Mouse (Mus musculus) ES-E14 (cell line): ENCODE results near the gene Bcs1l. TPM values are rescaled to one million over a fixed set of nuclear protein-coding genes. Genes with fewer than 3 reads are reported as not detected.

Source experiments
- DNase-seq: peaks from one replicate; pipeline ENCODE4 v3.0.0-alpha.2; 2013; ENCODE audit warnings: low read depth, low spot score
- H3K27ac ChIP-seq: 2 replicates; pipeline ENCODE4 v1.5.1; 2012; ENCODE audit warnings: low read depth, mild to moderate bottlenecking, low read length, moderate library complexity, mixed read lengths; ENCODE audit not compliant: poor library complexity, insufficient read depth, severe bottlenecking
- H3K36me3 ChIP-seq: 2 replicates; pipeline ENCODE4 v1.6.1; 2012; ENCODE audit warnings: mild to moderate bottlenecking, low read length, moderate library complexity, mixed read lengths; ENCODE audit not compliant: control insufficient read depth, poor library complexity, insufficient read depth, severe bottlenecking
- H3K4me1 ChIP-seq, 2 experiments: fragments of 150-350 bp in 1 of 2; sonication (generic) in 1 of 2; 2 replicates each; pipeline ENCODE4 v1.6.1; 2012; ENCODE audit warnings: low read length in 2 of 2, mild to moderate bottlenecking in 1 of 2, mixed read lengths in 1 of 2; ENCODE audit not compliant: control insufficient read depth in 2 of 2, insufficient read depth in 2 of 2, poor library complexity in 1 of 2
- H3K4me3 ChIP-seq, 2 experiments: fragments of 150-350 bp in 1 of 2; sonication (generic) in 1 of 2; 2 replicates each; pipeline ENCODE4 v1.5.1; 2012; ENCODE audit warnings: low read length in 2 of 2, low read depth in 1 of 2, mild to moderate bottlenecking in 1 of 2, mixed read lengths in 1 of 2; ENCODE audit not compliant: insufficient read depth in 1 of 2, poor library complexity in 1 of 2, severe bottlenecking in 1 of 2
- H3K9ac ChIP-seq: 2 replicates; pipeline ENCODE4 v1.6.1; 2012; ENCODE audit warnings: low read depth, mild to moderate bottlenecking, low read length, mixed read lengths; ENCODE audit not compliant: poor library complexity, insufficient read depth, severe bottlenecking
- H3K9me3 ChIP-seq: fragments of 150-350 bp; sonication (generic); 2 replicates; pipeline ENCODE4 v1.6.1; 2012; ENCODE audit warnings: low read depth, mild to moderate bottlenecking, low read length; ENCODE audit not compliant: control insufficient read depth, insufficient read depth
- CHD2 ChIP-seq: IDR thresholded peaks from 2 replicates; pipeline ENCODE4 v1.6.1; 2014; ENCODE audit warnings: mild to moderate bottlenecking, low read depth, low read length, inconsistent platforms
- HCFC1 ChIP-seq: IDR thresholded peaks from 2 replicates; pipeline ENCODE4 v1.6.1; 2012; ENCODE audit warnings: low read length, inconsistent platforms, borderline replicate concordance; ENCODE audit not compliant: insufficient read depth
- MAFK ChIP-seq: IDR thresholded peaks from 2 replicates; pipeline ENCODE4 v1.6.1; 2014; ENCODE audit warnings: mild to moderate bottlenecking, low read depth, low read length, inconsistent platforms; ENCODE audit not compliant: insufficient read depth
- ZC3H11A ChIP-seq: IDR thresholded peaks from 2 replicates; pipeline ENCODE4 v1.6.1; 2012; ENCODE audit warnings: low read depth, mild to moderate bottlenecking, inconsistent platforms, low read length, borderline replicate concordance
- ZNF384 ChIP-seq: IDR thresholded peaks from 2 replicates; pipeline ENCODE4 v1.6.1; 2012; ENCODE audit warnings: low read depth, low read length, inconsistent platforms
- in situ Hi-C, 2 experiments: fragments of 600-800 bp; cut with MboI; formaldehyde crosslinking; loops; one replicate each; pipeline ENCODE4 v1.15.1; 2025; ENCODE audit warnings: low sequenced_read_pairs in 2 of 2, inconsistent platforms in 1 of 2; ENCODE audit not compliant: unreplicated experiment in 2 of 2
- total RNA-seq: library from RNA; depleted of rRNA; stranded (reverse); fragments of 300-350 nt; gene quantifications from 2 replicates; pipeline ENCODE4 v1.2.3, GENCODE M21; 2012

Gene Bcs1l
- total RNA-seq, 1 experiment, result 15.3 TPM

- TF ChIP-seq HCFC1 (no peak), MAFK (no peak), CHD2 (no peak), ZC3H11A (no peak), ZNF384 (no peak)
- H3K27ac ChIP-seq, result no peak overlapping the region
- peaks cover 0 to 4% of the 10 kb centered on the region in 2 experiments; a peak in 1 of 4 replicates for H3K4me1 ChIP-seq
- in situ Hi-C loops, result no loop called here
- H3K4me3 ChIP-seq, result no peak overlapping the region
- DNase-seq, result no peak
- H3K36me3 ChIP-seq, result peaks cover 12% of the 10 kb centered on the region
- H3K9me3 ChIP-seq, result no peaks in the 10 kb centered on the region
- H3K9ac ChIP-seq, result no peak overlapping the region
Measured at GRCm38 (mm10) chr1:74584616-74585398, 3.3 kb upstream of the Bcs1l start.

- Histone ChIP-seq H3K36me3 (peaks cover 20% of the 10 kb centered on the region), H3K27ac (no peak overlapping the region), H3K4me1 (peaks cover 0 to 4% of the 10 kb centered on the region in 2 experiments; a peak in 1 of 4 replicates), H3K4me3 (peak overlapping the region; percentile 78 to 84), H3K9ac (peak overlapping the region; percentile 74), H3K9me3 (no peaks in the 10 kb centered on the region)
- TF ChIP-seq ZNF384, result no peak
- TF ChIP-seq HCFC1, result no peak
- TF ChIP-seq ZC3H11A, result no peak
- TF ChIP-seq CHD2, result no peak
- no peak for TF ChIP-seq MAFK
- in situ Hi-C loops, result no loop called here
- no peak for DNase-seq
Measured at GRCm38 (mm10) chr1:74587233-74587772, 786 bp upstream of the Bcs1l start.

DNA sequence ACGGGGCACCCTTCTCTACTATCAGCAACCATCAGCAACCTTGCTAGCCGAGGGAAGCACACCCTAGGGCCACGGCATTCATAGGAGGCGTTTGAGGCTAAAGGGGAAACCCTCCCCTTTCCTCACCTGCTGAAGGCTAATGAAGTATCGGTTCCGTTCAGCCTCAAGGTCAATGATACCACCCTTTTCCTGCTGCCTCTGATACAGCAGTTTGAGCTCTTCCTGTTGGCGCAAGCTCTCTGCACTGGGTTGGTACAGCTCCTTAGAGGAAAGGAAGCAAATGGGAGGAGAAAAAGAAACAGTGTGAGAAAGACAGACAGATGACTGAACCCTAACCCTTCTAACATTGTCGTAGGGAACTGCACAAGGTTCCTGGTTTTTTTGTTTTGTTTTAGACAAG is 6.3 kb downstream of the Bcs1l start:
- no peak for DNase-seq
- Histone ChIP-seq H3K27ac (no peak overlapping the region), H3K4me1 (peaks cover 0 to 3% of the 10 kb centered on the region in 2 experiments; a peak in 1 of 4 replicates), H3K9ac (no peak overlapping the region), H3K4me3 (no peak overlapping the region), H3K36me3 (peaks cover 48% of the 10 kb centered on the region), H3K9me3 (no peaks in the 10 kb centered on the region)
- in situ Hi-C loops, result no loop called here
- no peak for TF ChIP-seq HCFC1
- TF ChIP-seq CHD2, result no peak
- no peak for TF ChIP-seq MAFK
- TF ChIP-seq ZC3H11A, result no peak
- TF ChIP-seq ZNF384, result no peak

DNA sequence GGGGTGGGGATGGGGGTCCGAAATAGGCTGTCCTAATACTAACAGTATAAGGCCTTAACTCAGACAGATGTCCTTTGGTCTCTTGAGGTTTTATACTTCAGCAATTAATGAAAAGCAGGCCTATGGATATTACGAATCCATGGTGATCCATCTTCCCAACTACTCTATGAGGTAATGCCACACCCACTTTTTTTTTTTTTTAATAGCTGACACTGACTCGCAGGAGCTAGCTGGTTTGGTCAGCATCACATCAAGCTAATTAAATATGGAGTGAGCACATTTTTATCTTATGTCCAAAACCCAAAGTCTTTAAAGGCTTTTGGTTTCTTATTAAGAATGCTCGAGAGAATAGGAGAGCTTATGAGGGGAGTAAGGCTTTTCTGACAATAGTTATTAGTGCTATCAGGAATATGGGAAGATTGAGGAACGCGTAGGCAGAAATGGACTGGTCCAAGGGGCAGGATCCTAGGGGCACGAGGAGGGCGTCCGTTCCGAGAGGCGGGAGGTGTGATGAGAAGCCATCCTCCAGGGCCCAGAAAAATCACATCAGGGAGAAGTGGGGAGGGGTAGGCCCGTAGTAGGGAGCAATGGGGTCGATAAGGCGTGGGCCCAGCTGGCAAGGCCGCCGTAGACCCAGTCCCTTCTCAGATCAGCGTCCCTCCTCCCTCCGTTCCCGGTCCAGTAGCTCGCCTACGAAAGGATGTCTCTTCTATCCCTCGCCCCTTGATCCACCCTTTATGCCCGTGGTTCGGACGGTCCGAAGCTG is 12.6 kb downstream of the Bcs1l start:
- DNase-seq, result no peak
- in situ Hi-C loops, result no loop called here
- H3K27ac ChIP-seq, result no peak overlapping the region

More for the DNA sequence above, 12.6 kb downstream of the Bcs1l start:
- H3K9ac ChIP-seq, result peak overlapping the region; percentile 87
- H3K4me3 ChIP-seq, result peak overlapping the region; percentile 80 to 92
- H3K9me3 ChIP-seq, result no peaks in the 10 kb centered on the region
- H3K36me3 ChIP-seq, result peaks cover 13% of the 10 kb centered on the region
- H3K4me1 ChIP-seq, result no peaks in the 10 kb centered on the region
- TF ChIP-seq HCFC1 (no peak), ZNF384 (no peak), MAFK (no peak), CHD2 (no peak), ZC3H11A (no peak)
